Comparison of ENCODE assay signal across 9 mouse cellular contexts in the genomic region with DNA sequence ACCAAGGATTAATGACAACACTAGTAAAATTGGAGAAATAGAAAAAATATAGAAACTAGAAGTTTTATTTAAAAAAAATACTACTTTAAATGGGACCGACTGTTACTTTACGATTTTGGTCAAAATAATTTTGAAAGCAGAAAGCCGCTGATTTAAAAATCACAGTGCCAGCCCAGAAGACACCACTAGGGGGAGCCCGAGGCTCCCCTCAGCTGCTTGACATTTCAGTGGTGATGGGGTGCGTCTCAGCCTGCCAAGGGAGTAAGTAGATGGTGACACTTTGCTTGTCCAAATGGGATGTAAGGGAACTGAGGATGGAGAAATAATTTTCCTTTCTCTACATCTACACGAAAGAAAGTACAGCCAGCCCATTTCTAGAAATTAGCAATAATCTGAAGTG.
DNase-seq lines count a peak whose midpoint lies in the region; ATAC-seq and TF ChIP-seq lines count a peak whose summit lies in the region.
"Had no signal": no experiment of that assay in that cellular context is flagged by ENCODE, and none has a peak within 500 bp of the region (broad histone marks: within the 10 kb centered on the region; RNA-seq: fewer than 3 reads in every experiment).

No protein-coding gene starts in this region.

- H3K4me3 ChIP-seq in forebrain, embryonic 11.5 days (ENCODE audit: low read depth, low read length) = no peak overlapping the region
- H3K4me3 ChIP-seq in forebrain, embryonic 16.5 days (replicated peaks; ENCODE audit: low read length) = no peak overlapping the region
- no peak overlapping the region for H3K4me3 ChIP-seq in embryonic fibroblast, embryonic 13.5 days (ENCODE audit: insufficient read depth, low read length)
- no peak overlapping the region for H3K4me3 ChIP-seq in layer of hippocampus, adult 2 months
- no peak overlapping the region for H3K4me3 ChIP-seq in testis, adult 2 months (ENCODE audit: control insufficient read depth, low read depth, low read length)
- H3K4me3 ChIP-seq: limb, embryonic 13.5 days had no signal

- TF ChIP-seq CTCF in embryonic fibroblast, embryonic 13.5 days (IDR thresholded peaks at IDR 0.05; ENCODE audit: borderline replicate concordance, insufficient read depth, low read length) = peak; percentile 50; the same call in 1 of the 2 replicates
- TF ChIP-seq CTCF in layer of hippocampus, adult 2 months (conservative IDR thresholded peaks at IDR 0.05) = peak; percentile 99; the same call in 1 of the 2 replicates
- TF ChIP-seq CTCF in testis, adult 2 months (IDR thresholded peaks at IDR 0.05; ENCODE audit: control insufficient read depth, insufficient read depth, insufficient replicate concordance, low read depth, low read length) = peak; percentile 73; the same call in 1 of the 2 replicates

- no peak for ATAC-seq in forebrain, embryonic 11.5 days (replicated peaks; ENCODE audit: low FRiP score)
- no peak for ATAC-seq in forebrain, embryonic 16.5 days
- peak; percentile 72 for ATAC-seq in megakaryocyte, adult 5-6 weeks (ENCODE audit: poor library complexity, severe bottlenecking)

- 36% methylated on average over 6 of the region's 6 CpGs for WGBS in forebrain, embryonic 11.5 days
- 22% methylated on average over 6 of the region's 6 CpGs for WGBS in forebrain, embryonic 16.5 days

- no peak overlapping the region for H3K4me2 ChIP-seq in forebrain, embryonic 11.5 days (ENCODE audit: low read depth, low read length, severe bottlenecking)
- H3K4me2 ChIP-seq in forebrain, embryonic 16.5 days (ENCODE audit: low read length) = no peak overlapping the region
- H3K4me2 ChIP-seq: limb, embryonic 13.5 days had no signal

- no peaks in the 10 kb centered on the region for H3K36me3 ChIP-seq in forebrain, embryonic 11.5 days (ENCODE audit: control insufficient read depth, insufficient read depth, low read length)
- no peaks in the 10 kb centered on the region for H3K36me3 ChIP-seq in forebrain, embryonic 16.5 days (ENCODE audit: control insufficient read depth, insufficient read depth)
- no peaks in the 10 kb centered on the region for H3K36me3 ChIP-seq in testis, adult 2 months (ENCODE audit: control insufficient read depth, insufficient read depth, low read length)
- H3K36me3 ChIP-seq: limb, embryonic 13.5 days had no signal

- no peak for TF ChIP-seq POLR2A in embryonic fibroblast, embryonic 13.5 days (IDR thresholded peaks at IDR 0.05; ENCODE audit: low read depth, low read length)
- no peak for TF ChIP-seq POLR2A in testis, adult 2 months (IDR thresholded peaks at IDR 0.05; ENCODE audit: control insufficient read depth, low read depth, low read length)

- peaks cover 10% of the 10 kb centered on the region for H3K4me1 ChIP-seq in forebrain, embryonic 11.5 days (replicated peaks; ENCODE audit: control insufficient read depth, insufficient read depth, low read length)
- H3K4me1 ChIP-seq in forebrain, embryonic 16.5 days (replicated peaks; ENCODE audit: control insufficient read depth, insufficient read depth, low read length) = peaks cover 20% of the 10 kb centered on the region
- no peaks in the 10 kb centered on the region; the same call in 1 of the 2 replicates for H3K4me1 ChIP-seq in embryonic fibroblast, embryonic 13.5 days (ENCODE audit: control insufficient read depth, insufficient read depth, low read length)
- peaks cover 3% of the 10 kb centered on the region; the same call in 1 of the 2 replicates for H3K4me1 ChIP-seq in testis, adult 2 months (ENCODE audit: control insufficient read depth, insufficient read depth, low read length)

- peak; percentile 76 for DNase-seq in forebrain, embryonic 11.5 days (ENCODE audit: low spot score)
- peak; percentile 45 for DNase-seq in 416B (ENCODE audit: low read depth)
- peak; percentile 68 for DNase-seq in adrenal gland, postnatal 25 days
- peak; percentile 44 to 76 for DNase-seq in layer of hippocampus, adult 2 months (ENCODE audit: low spot score in 2 of 2)

- no peak overlapping the region for H3K27ac ChIP-seq in forebrain, embryonic 11.5 days (ENCODE audit: low read depth, low read length)
- no peak overlapping the region for H3K27ac ChIP-seq in forebrain, embryonic 16.5 days (ENCODE audit: low read length)
- H3K27ac ChIP-seq in embryonic fibroblast, embryonic 13.5 days (ENCODE audit: insufficient read depth, low read length) = no peak overlapping the region
- H3K27ac ChIP-seq in layer of hippocampus, adult 2 months = no peak overlapping the region
- no peak overlapping the region for H3K27ac ChIP-seq in testis, adult 2 months (ENCODE audit: control insufficient read depth, insufficient read depth, low read depth, low read length)
- H3K27ac ChIP-seq: limb, embryonic 13.5 days had no signal

- no peaks in the 10 kb centered on the region for H3K27me3 ChIP-seq in forebrain, embryonic 11.5 days (ENCODE audit: control insufficient read depth, insufficient read depth, low read length)
- H3K27me3 ChIP-seq in forebrain, embryonic 16.5 days (replicated peaks; ENCODE audit: control insufficient read depth, insufficient read depth, low read length) = no peaks in the 10 kb centered on the region
- H3K27me3 ChIP-seq in testis, adult 2 months (ENCODE audit: control insufficient read depth, insufficient read depth, low read length) = no peaks in the 10 kb centered on the region

- no peak overlapping the region for H3K9ac ChIP-seq in forebrain, embryonic 11.5 days (ENCODE audit: low read length)
- H3K9ac ChIP-seq in forebrain, embryonic 16.5 days (replicated peaks; ENCODE audit: low read depth, low read length) = no peak overlapping the region
- H3K9ac ChIP-seq: limb, embryonic 13.5 days had no signal

- no peaks in the 10 kb centered on the region for H3K9me3 ChIP-seq in forebrain, embryonic 11.5 days (ENCODE audit: control insufficient read depth, low read length)
- no peaks in the 10 kb centered on the region for H3K9me3 ChIP-seq in forebrain, embryonic 16.5 days (ENCODE audit: control insufficient read depth, low read length)
- H3K9me3 ChIP-seq: limb, embryonic 13.5 days had no signal
